Mouse (Mus musculus): ENCODE results near the gene Lcn5.
"Not testable (repeated sequence)": the region's sequence is repeated elsewhere in the genome, so short reads cannot be mapped to it uniquely, and the experiment has no call there.

Lcn5 gene

GRCm38 (mm10) chr2:25676486-25676885, 18.7 kb downstream of the Lcn5 start, which contains the start of gene Lcn6:
TSS of gene Lcn6 (plus strand) at chr2:25676786.
- DNase-seq (ENCODE audit: low read depth, low spot score), result no peak

- no peak for DNase-seq (ENCODE audit: low read depth, low spot score)
Measured at GRCm38 (mm10) chr2:25679559-25679958, 21.8 kb downstream of the Lcn5 start.

GRCm38 (mm10) chr2:25682426-25682825, 24.7 kb downstream of the Lcn5 start, which contains the start of gene Lcn10:
TSS of gene Lcn10 (plus strand) at chr2:25682726.
- DNase-seq (ENCODE audit: low read depth, low spot score), result no peak

- DNase-seq (ENCODE audit: low read depth, low spot score), result no peak
Measured at GRCm38 (mm10) chr2:25686941-25687340, 29.2 kb downstream of the Lcn5 start.

- peak; percentile 16 for DNase-seq (ENCODE audit: low read depth, low spot score)
Measured at GRCm38 (mm10) chr2:25694605-25695004, 36.9 kb downstream of the Lcn5 start.

- DNase-seq (ENCODE audit: low read depth, low spot score), result no peak
Measured at GRCm38 (mm10) chr2:25696951-25697350, 39.2 kb downstream of the Lcn5 start.

- DNase-seq (ENCODE audit: low read depth, low spot score), result no peak
Measured at GRCm38 (mm10) chr2:25698696-25699095, 40.9 kb downstream of the Lcn5 start.

- not testable (repeated sequence) for DNase-seq (ENCODE audit: low read depth, low spot score)
Measured at GRCm38 (mm10) chr2:25699743-25700142, 42.0 kb downstream of the Lcn5 start, which contains the start of gene Obp2a. TSS of gene Obp2a (plus strand) at chr2:25700043.

GRCm38 (mm10) chr2:25701001-25701400, 43.2 kb downstream of the Lcn5 start:
- DNase-seq (ENCODE audit: low read depth, low spot score), result no peak

- DNase-seq (ENCODE audit: low read depth, low spot score), result no peak
Measured at GRCm38 (mm10) chr2:25703706-25704105, 46.0 kb downstream of the Lcn5 start.

GRCm38 (mm10) chr2:25706643-25707481, 49.1 kb downstream of the Lcn5 start, which contains the start of gene Bmyc:
TSS of gene Bmyc (plus strand) at chr2:25706739.
- DNase-seq (ENCODE audit: low read depth, low spot score), result peak; percentile 94

- peak; percentile 46 for DNase-seq (ENCODE audit: low read depth, low spot score)
Measured at GRCm38 (mm10) chr2:25708121-25708520, 50.4 kb downstream of the Lcn5 start.

GRCm38 (mm10) chr2:25709056-25709455, 51.3 kb downstream of the Lcn5 start:
- not testable (repeated sequence) for DNase-seq (ENCODE audit: low read depth, low spot score)

GRCm38 (mm10) chr2:25709791-25710190, 52.0 kb downstream of the Lcn5 start:
- not testable (repeated sequence) for DNase-seq (ENCODE audit: low read depth, low spot score)

Measured in telencephalon, adult 2 months (tissue).